In genomic region chr13:58452246-58452645, GRCm38 (mm10) we compare ENCODE assay signal across 15 mouse cellular contexts. TPM values are rescaled to one million over a fixed set of nuclear protein-coding genes. Genes with fewer than 3 reads are reported as not detected.
DNase-seq lines count a peak whose midpoint lies in the region; ATAC-seq and TF ChIP-seq lines count a peak whose summit lies in the region.
"Had no signal": no experiment of that assay in that cellular context is flagged by ENCODE, and none has a peak within 500 bp of the region (broad histone marks: within the 10 kb centered on the region; RNA-seq: fewer than 3 reads in every experiment).

No protein-coding gene starts in this region.

- no peak overlapping the region for H3K27ac ChIP-seq in forebrain, embryonic 11.5 days (ENCODE audit: low read depth, low read length)
- H3K27ac ChIP-seq in forebrain, embryonic 13.5 days = no peak overlapping the region
- H3K27ac ChIP-seq in heart, postnatal 0 days (ENCODE audit: low read depth) = no peak overlapping the region
- no peak overlapping the region for H3K27ac ChIP-seq in intestine, postnatal 0 days (ENCODE audit: low read depth, low read length)
- H3K27ac ChIP-seq: kidney, postnatal 0 days; layer of hippocampus, adult 2 months; neural tube, embryonic 15.5 days; stomach, postnatal 0 days had no signal

- H3K9me3 ChIP-seq in forebrain, embryonic 11.5 days (ENCODE audit: control insufficient read depth, low read length) = no peaks in the 10 kb centered on the region
- H3K9me3 ChIP-seq in forebrain, embryonic 13.5 days (replicated peaks) = no peaks in the 10 kb centered on the region
- no peaks in the 10 kb centered on the region for H3K9me3 ChIP-seq in heart, postnatal 0 days (replicated peaks; ENCODE audit: control insufficient read depth, low read length)
- no peaks in the 10 kb centered on the region for H3K9me3 ChIP-seq in intestine, postnatal 0 days (ENCODE audit: control insufficient read depth)
- H3K9me3 ChIP-seq: neural tube, embryonic 15.5 days had no signal

- no peak for TF ChIP-seq EP300 in heart, postnatal 0 days (IDR thresholded peaks at IDR 0.05; ENCODE audit: low read depth)

- H3K4me3 ChIP-seq in forebrain, embryonic 11.5 days (ENCODE audit: low read depth, low read length) = no peak overlapping the region
- no peak overlapping the region for H3K4me3 ChIP-seq in forebrain, embryonic 13.5 days
- H3K4me3 ChIP-seq in heart, postnatal 0 days (ENCODE audit: low read depth, low read length) = no peak overlapping the region
- H3K4me3 ChIP-seq in intestine, postnatal 0 days (ENCODE audit: low read depth, low read length) = no peak overlapping the region

- WGBS in forebrain, embryonic 11.5 days = 75% methylated on average over 4 of the region's 4 CpGs
- 73% methylated on average over 4 of the region's 4 CpGs for WGBS in forebrain, embryonic 13.5 days
- 70% methylated on average over 4 of the region's 4 CpGs for WGBS in heart, postnatal 0 days
- 61% methylated on average over 4 of the region's 4 CpGs for WGBS in intestine, postnatal 0 days

- peaks cover 8% of the 10 kb centered on the region; the same call in 1 of the 2 replicates for H3K4me1 ChIP-seq in forebrain, embryonic 11.5 days (replicated peaks; ENCODE audit: control insufficient read depth, insufficient read depth, low read length)
- H3K4me1 ChIP-seq in forebrain, embryonic 13.5 days = peaks cover 25% of the 10 kb centered on the region
- no peaks in the 10 kb centered on the region for H3K4me1 ChIP-seq in heart, postnatal 0 days (ENCODE audit: control insufficient read depth, insufficient read depth)
- H3K4me1 ChIP-seq in intestine, postnatal 0 days (replicated peaks; ENCODE audit: control insufficient read depth, insufficient read depth, low read length) = no peaks in the 10 kb centered on the region

- no peaks in the 10 kb centered on the region for H3K36me3 ChIP-seq in forebrain, embryonic 11.5 days (ENCODE audit: control insufficient read depth, insufficient read depth, low read length)
- no peaks in the 10 kb centered on the region for H3K36me3 ChIP-seq in forebrain, embryonic 13.5 days (ENCODE audit: poor library complexity, severe bottlenecking)
- H3K36me3 ChIP-seq in heart, postnatal 0 days (replicated peaks; ENCODE audit: control insufficient read depth, insufficient read depth, low read length) = no peaks in the 10 kb centered on the region
- no peaks in the 10 kb centered on the region for H3K36me3 ChIP-seq in intestine, postnatal 0 days (ENCODE audit: control insufficient read depth, insufficient read depth)
- H3K36me3 ChIP-seq: neural tube, embryonic 15.5 days had no signal

- no peak for ATAC-seq in forebrain, embryonic 11.5 days (replicated peaks; ENCODE audit: low FRiP score)
- no peak for ATAC-seq in forebrain, embryonic 13.5 days
- no peak for ATAC-seq in heart, postnatal 0 days (ENCODE audit: insufficient read depth, low read depth)
- no peak for ATAC-seq in intestine, postnatal 0 days
- no peak for ATAC-seq in megakaryocyte progenitor cell, adult 5-6 weeks (replicated peaks; ENCODE audit: poor library complexity)
- ATAC-seq in cerebellum, adult (ENCODE audit: insufficient number of reproducible peaks, low FRiP score, low TSS enrichment) = no peak
- ATAC-seq: inflammation-experienced regulatory T-cells, adult 6 months had no signal

- no peak overlapping the region for H3K9ac ChIP-seq in forebrain, embryonic 11.5 days (ENCODE audit: low read length)
- no peak overlapping the region for H3K9ac ChIP-seq in forebrain, embryonic 13.5 days
- H3K9ac ChIP-seq in heart, postnatal 0 days (replicated peaks; ENCODE audit: low read depth, low read length) = no peak overlapping the region
- H3K9ac ChIP-seq in intestine, postnatal 0 days (ENCODE audit: low read depth, low read length) = no peak overlapping the region
- H3K9ac ChIP-seq: neural tube, embryonic 15.5 days had no signal

- H3K4me2 ChIP-seq in forebrain, embryonic 11.5 days (ENCODE audit: low read depth, low read length, severe bottlenecking) = no peak overlapping the region
- H3K4me2 ChIP-seq in forebrain, embryonic 13.5 days = no peak overlapping the region
- H3K4me2 ChIP-seq in heart, postnatal 0 days (ENCODE audit: low read depth, low read length) = peak overlapping the region; percentile 60; the same call in 1 of the 2 replicates
- H3K4me2 ChIP-seq in intestine, postnatal 0 days (replicated peaks; ENCODE audit: low read depth) = 0 out of 2 replicates have a peak overlapping the region, but pooled peaks have one; percentile 67

- peaks cover 21% of the 10 kb centered on the region for H3K27me3 ChIP-seq in forebrain, embryonic 11.5 days (ENCODE audit: control insufficient read depth, insufficient read depth, low read length)
- H3K27me3 ChIP-seq in forebrain, embryonic 13.5 days = peaks cover 40% of the 10 kb centered on the region
- 0 out of 2 replicates have a peak, but pooled peaks cover 5% of the 10 kb centered on the region for H3K27me3 ChIP-seq in heart, postnatal 0 days (ENCODE audit: control insufficient read depth, insufficient read depth, low read length)
- H3K27me3 ChIP-seq in intestine, postnatal 0 days (replicated peaks; ENCODE audit: control insufficient read depth, insufficient read depth, low read length) = 0 out of 2 replicates have a peak, but pooled peaks cover 3% of the 10 kb centered on the region

- peak; percentile 53 for DNase-seq in forebrain, embryonic 11.5 days (ENCODE audit: low spot score)
- no peak for DNase-seq in heart, postnatal 0 days (ENCODE audit: low spot score)
- no peak for DNase-seq in heart, postnatal 14 days
- peak; percentile 24 to 26 for DNase-seq in B cell, adult 2 months
- DNase-seq: cerebellum, adult 2 months; right cerebral cortex, postnatal 25 days had no signal

- intact Hi-C loops in heart, postnatal 14 days (cut with DNase I) = no loop called here

- no peak for TF ChIP-seq CTCF in heart, postnatal 0 days (IDR thresholded peaks at IDR 0.05; ENCODE audit: low read depth)
- TF ChIP-seq CTCF in intestine, postnatal 0 days (IDR thresholded peaks at IDR 0.05; ENCODE audit: low read depth) = no peak

RNA-seq across cellular contexts. Expression of gene Hnrnpk, which starts 49.1 kb away (rescaled TPM):
- 2,577 and 2,646 TPM in 2 replicates for polyA plus RNA-seq in forebrain, embryonic 11.5 days (2014; fragmentation: Nextera tagmentation; extraction: Ambion mirVana)
- 2,271 and 2,276 TPM in 2 replicates for polyA plus RNA-seq in forebrain, embryonic 13.5 days (2015; fragmentation: Nextera tagmentation; extraction: Ambion mirVana)
- 377 and 387 TPM in 2 replicates for total RNA-seq in heart, postnatal 0 days (2014; rRNA removed; ENCODE audit: low replicate concordance)
- polyA plus RNA-seq in heart, postnatal 0 days (2015; fragmentation: Nextera tagmentation; extraction: Ambion mirVana) = 581 and 606 TPM in 2 replicates
- 100 to 1,000 TPM; 547 to 571 TPM for total RNA-seq in heart, postnatal 14 days (2021)
- 424 and 449 TPM in 2 replicates for polyA plus RNA-seq in intestine, postnatal 0 days (2015; fragmentation: Nextera tagmentation; extraction: Ambion mirVana)
- 807 and 878 TPM in 2 replicates for total RNA-seq in megakaryocyte progenitor cell, adult 5-6 weeks (2015)
- 1,846 and 2,313 TPM in 2 replicates for total RNA-seq in megakaryocyte progenitor cell, adult 5-6 weeks (2017)

RNA-seq across cellular contexts. Expression of gene Rmi1, which starts 50.2 kb away (rescaled TPM):
- polyA plus RNA-seq in forebrain, embryonic 11.5 days (2014; fragmentation: Nextera tagmentation; extraction: Ambion mirVana) = 35.9 and 40.9 TPM in 2 replicates
- 28.0 and 28.4 TPM in 2 replicates for polyA plus RNA-seq in forebrain, embryonic 13.5 days (2015; fragmentation: Nextera tagmentation; extraction: Ambion mirVana)
- 5.7 and 16.1 TPM in 2 replicates for total RNA-seq in heart, postnatal 0 days (2014; rRNA removed; ENCODE audit: low replicate concordance)
- 13.3 and 14.4 TPM in 2 replicates for polyA plus RNA-seq in heart, postnatal 0 days (2015; fragmentation: Nextera tagmentation; extraction: Ambion mirVana)
- total RNA-seq in heart, postnatal 14 days (2021) = 1 to 10 TPM; 9.5 to 9.6 TPM
- 13.2 and 14.0 TPM in 2 replicates for polyA plus RNA-seq in intestine, postnatal 0 days (2015; fragmentation: Nextera tagmentation; extraction: Ambion mirVana)
- total RNA-seq in megakaryocyte progenitor cell, adult 5-6 weeks (2015) = 38.1 and 39.8 TPM in 2 replicates
- total RNA-seq in megakaryocyte progenitor cell, adult 5-6 weeks (2017) = 17.7 and 27.0 TPM in 2 replicates

Comparison
In these comparisons a context has a peak if more than half of its experiments do, and no peak if none do; other contexts are left out.
1. DNase-seq: peak in forebrain, embryonic 11.5 days (single experiment) and B cell, adult 2 months (2 of 2); none in heart, postnatal 0 days (single experiment) and heart, postnatal 14 days (0 of 2).
2. H3K4me2 ChIP-seq: peak in heart, postnatal 0 days (single experiment) and intestine, postnatal 0 days (single experiment); none in forebrain, embryonic 11.5 days (single experiment) and forebrain, embryonic 13.5 days (single experiment).